Mouse (Mus musculus): Measurements from ENCODE around the gene Dmd.

DNA sequence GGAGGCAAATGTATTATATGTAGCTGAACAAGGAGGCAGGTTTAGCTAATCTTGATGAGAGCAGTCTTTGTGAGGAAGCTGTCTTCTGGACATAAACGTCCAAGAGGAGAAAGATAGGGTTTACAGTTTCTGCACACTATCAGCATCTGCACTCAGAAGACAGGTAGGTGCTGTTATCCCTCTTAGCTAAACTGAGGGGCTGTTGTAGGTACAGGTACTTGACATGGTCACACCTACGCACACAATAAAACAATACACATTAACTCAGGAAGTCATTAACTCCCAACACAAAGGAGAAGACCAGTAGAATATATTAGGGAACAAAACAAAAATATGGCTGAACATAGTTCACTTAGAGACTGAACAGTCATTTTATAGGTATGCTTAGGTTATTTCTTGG is 1217.2 kb downstream of the Dmd start:
- TF ChIP-seq POLR2A (IDR thresholded peaks at IDR 0.05; ENCODE audit: borderline replicate concordance, extremely low read depth, insufficient read depth, insufficient read length, poor library complexity, severe bottlenecking), result no peak
- no peak for TF ChIP-seq CTCF (IDR thresholded peaks at IDR 0.05; ENCODE audit: borderline replicate concordance, extremely low read depth, insufficient read depth, insufficient read length)
